Mouse (Mus musculus) bone marrow macrophage, adult 2 months (primary cell): ENCODE data around the gene Ankib1.

Source experiments
- CTCF ChIP-seq: IDR thresholded peaks from 2 replicates; pipeline ENCODE4 v1.5.1; 2012; ENCODE audit warnings: low read depth, mild to moderate bottlenecking, low read length, moderate library complexity
- POLR2A ChIP-seq: IDR thresholded peaks from 2 replicates; pipeline ENCODE4 v1.6.1; 2012; ENCODE audit warnings: mild to moderate bottlenecking, low read depth, low read length, borderline replicate concordance

DNA sequence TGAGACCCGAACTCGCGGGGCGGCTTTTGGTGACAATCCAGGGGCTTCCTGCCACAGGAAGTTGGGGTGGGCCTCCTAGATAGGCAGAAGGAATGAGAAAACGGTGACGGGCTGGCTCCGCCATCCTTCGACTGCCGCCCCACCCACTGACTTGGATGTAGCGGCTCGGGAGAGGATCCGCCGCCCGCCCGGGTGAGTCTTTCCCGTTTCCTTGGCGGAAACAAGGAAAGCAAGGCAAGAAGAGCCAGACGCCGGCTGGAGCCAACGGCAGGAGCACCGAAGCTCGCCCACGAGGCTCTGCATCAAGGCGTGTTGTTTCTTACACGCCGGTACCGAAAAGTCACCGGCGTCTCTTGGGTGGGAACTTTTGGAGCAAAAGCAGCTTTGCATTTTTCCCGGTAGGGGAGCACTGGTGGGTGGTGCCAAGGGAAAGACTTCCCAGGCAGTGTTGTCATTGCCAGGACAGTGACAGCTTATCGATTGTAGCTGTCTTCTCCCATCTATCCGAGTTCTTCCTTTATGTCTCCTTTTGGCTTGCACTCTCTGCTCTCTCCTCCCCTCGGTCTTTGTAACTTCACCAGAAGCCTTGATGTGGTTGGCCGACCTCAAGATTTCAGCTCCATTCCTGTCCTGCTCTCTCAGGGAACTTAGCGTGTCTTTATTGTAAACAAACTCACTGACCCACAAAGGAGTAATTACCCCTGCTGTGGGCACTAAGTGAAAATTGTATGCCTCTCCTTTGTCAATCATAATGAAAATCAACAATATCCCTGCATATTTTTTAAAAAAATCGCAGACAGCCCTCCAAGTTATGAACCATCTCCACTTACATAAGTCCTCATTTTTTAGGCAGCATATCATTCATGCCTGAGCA, 804 bp upstream of the Ankib1 start:
- TF ChIP-seq CTCF (no peak), POLR2A (no peak)
